Mouse (Mus musculus) stomach, embryonic 16.5 days (tissue): Measurements from ENCODE around the gene Smim5. TPM values are rescaled to one million over a fixed set of nuclear protein-coding genes. Genes with fewer than 3 reads are reported as not detected.
A peak's percentile ranks its signal among the peaks of the same experiment; 100 is the strongest.

Experiments used
- ATAC-seq: fragments of 200-750 bp; cut with Nextera tagmentation; 2 replicates; pipeline ENCODE4 v1.8.0; 2017; ENCODE audit warnings: moderate number of reproducible peaks, moderate TSS enrichment; ENCODE audit not compliant: insufficient read depth, low FRiP score
- H3K27ac ChIP-seq: fragments of 300-500 bp; sonication (generic); 2 replicates; pipeline ENCODE4 v1.5.1; 2014; ENCODE audit warnings: low read length
- H3K27me3 ChIP-seq: fragments of 300-500 bp; sonication (generic); 2 replicates; pipeline ENCODE4 v1.6.1; 2014; ENCODE audit warnings: low read length, control low read depth, mixed read lengths; ENCODE audit not compliant: control insufficient read depth, insufficient read depth
- H3K36me3 ChIP-seq: fragments of 300-500 bp; sonication (generic); 2 replicates; pipeline ENCODE4 v1.6.1; 2014; ENCODE audit warnings: low read length; ENCODE audit not compliant: control insufficient read depth, insufficient read depth
- H3K4me1 ChIP-seq: fragments of 300-500 bp; sonication (generic); 2 replicates; pipeline ENCODE4 v1.6.1; 2014; ENCODE audit warnings: low read length, control low read depth, mixed read lengths; ENCODE audit not compliant: control insufficient read depth, insufficient read depth
- H3K4me2 ChIP-seq: fragments of 300-500 bp; sonication (generic); 2 replicates; pipeline ENCODE4 v1.6.1; 2014; ENCODE audit warnings: low read depth, low read length, mixed read lengths
- H3K4me3 ChIP-seq: fragments of 300-500 bp; sonication (generic); replicated peaks from 2 replicates; pipeline ENCODE4 v1.5.1; 2014; ENCODE audit warnings: mild to moderate bottlenecking, low read length
- H3K9ac ChIP-seq: fragments of 300-500 bp; sonication (generic); 2 replicates; pipeline ENCODE4 v1.6.1; 2014; ENCODE audit warnings: low read length
- H3K9me3 ChIP-seq: fragments of 300-500 bp; sonication (generic); replicated peaks from 2 replicates; pipeline ENCODE4 v1.6.1; 2016; ENCODE audit warnings: low read length, control low read depth; ENCODE audit not compliant: control insufficient read depth
- WGBS: fragments of 180-500 bp; shearing (Covaris S2); extraction: QIAGEN DNeasy Blood & Tissue Kit; methylation state at CpG from one replicate; pipeline ENCODE4 v1.1.7; 2014; 5-methylcytosine and 5-hydroxymethylcytosine counted together
- polyA plus RNA-seq: library from polyadenylated mRNA; unstranded; fragments of >200 nt; fragmentation: Nextera tagmentation; extraction: Ambion mirVana; gene quantifications from 2 replicates; pipeline ENCODE4 v1.2.1, GENCODE M21; 2015

Smim5 gene
- polyA plus RNA-seq, 1 experiment from 2014 or later, result 8.5 TPM

DNA sequence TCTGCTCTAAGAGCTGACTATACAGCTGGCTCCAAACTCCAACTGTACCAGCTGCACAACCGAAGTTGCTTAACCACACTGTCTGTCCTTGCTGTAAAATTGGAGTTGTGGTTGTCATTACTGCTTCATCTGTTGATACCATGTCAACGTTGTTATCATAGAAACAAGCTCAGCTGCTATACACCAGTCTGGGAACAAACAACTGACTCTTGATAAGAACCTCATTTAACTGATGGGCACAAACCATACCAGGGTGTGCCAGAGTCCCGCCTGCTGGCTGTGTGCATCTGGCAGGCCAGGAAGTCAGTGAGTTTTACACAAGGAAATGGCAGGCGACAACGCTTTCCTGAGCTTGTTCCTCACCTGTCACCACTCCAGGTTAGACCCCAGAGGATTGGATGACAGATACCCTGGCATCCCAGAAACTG is 11.4 kb downstream of the Smim5 start:
- Histone ChIP-seq H3K4me2 (0 out of 2 replicates have a peak overlapping the region, but pooled peaks have one; percentile 8), H3K27ac (peak overlapping the region; percentile 91), H3K9me3 (no peaks in the 10 kb centered on the region), H3K27me3 (no peaks in the 10 kb centered on the region), H3K4me1 (peaks cover 5% of the 10 kb centered on the region; the same call in 1 of the 2 replicates), H3K4me3 (no peak overlapping the region), H3K9ac (0 out of 2 replicates have a peak overlapping the region, but pooled peaks have one; percentile 11), H3K36me3 (no peaks in the 10 kb centered on the region)
- ATAC-seq, result peak; percentile 70
- 56% methylated on average over 5 of the region's 5 CpGs for WGBS

DNA sequence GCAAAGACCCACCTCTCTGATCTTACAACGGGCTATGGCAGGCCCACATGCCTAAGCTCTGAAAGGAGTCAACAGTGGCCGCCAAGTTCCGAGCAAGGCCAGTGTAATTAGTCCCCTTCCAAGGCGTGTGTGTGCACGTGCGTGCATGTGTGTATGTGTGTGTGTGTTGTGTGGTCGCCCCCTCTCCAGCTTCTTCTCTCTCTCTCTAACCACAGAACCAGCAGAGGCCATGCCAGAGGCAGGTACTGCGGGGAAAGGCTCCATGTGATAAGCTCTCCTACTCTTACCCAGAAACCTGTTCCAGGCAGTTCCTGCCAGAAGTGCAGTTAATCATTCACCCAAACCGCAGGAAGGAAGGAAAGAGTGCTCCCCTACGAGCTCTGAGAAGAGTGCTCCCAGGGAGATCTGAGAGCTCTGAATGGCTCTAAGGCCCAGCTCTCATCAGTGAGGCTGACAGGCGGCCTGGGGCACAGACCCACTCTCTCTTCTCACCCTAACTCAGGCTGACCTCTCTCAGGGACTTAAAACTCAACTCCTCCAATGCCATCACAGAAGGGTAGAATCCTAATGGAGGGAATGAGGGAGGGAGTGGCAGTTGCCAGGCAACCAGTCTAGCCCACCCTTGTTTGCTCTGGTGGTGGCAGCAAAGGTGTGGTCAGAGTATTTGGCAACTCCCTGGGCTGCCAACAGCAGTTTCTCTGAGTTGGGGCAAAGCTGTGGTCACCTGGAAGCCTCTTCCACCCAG is 12.0 kb downstream of the Smim5 start, which contains the start of gene Smim6:
TSS of gene Smim6 (plus strand) at position 386 of the 745 bp plus-strand sequence.
- Histone ChIP-seq H3K36me3 (no peaks in the 10 kb centered on the region), H3K4me1 (peaks cover 5% of the 10 kb centered on the region; the same call in 1 of the 2 replicates), H3K9ac (peak within 1 kb of the TSS; percentile 69), H3K4me2 (peak within 1 kb of the TSS; percentile 48), H3K27ac (peak within 1 kb of the TSS; percentile 91), H3K9me3 (no peaks in the 10 kb centered on the region), H3K27me3 (no peaks in the 10 kb centered on the region), H3K4me3 (peak within 1 kb of the TSS; percentile 41)
- peak; percentile 92 for ATAC-seq
- 55% methylated on average over 11 of the region's 11 CpGs for WGBS

GRCm38 (mm10) chr11:115916579-115916978 is 16.8 kb downstream of the Smim5 start:
- no peak overlapping the region for H3K4me3 ChIP-seq
- no peak overlapping the region for H3K4me2 ChIP-seq
- H3K4me1 ChIP-seq, result no peaks in the 10 kb centered on the region; the same call in 1 of the 2 replicates
- 91% methylated on average over 4 of the region's 4 CpGs for WGBS
- H3K9me3 ChIP-seq, result no peaks in the 10 kb centered on the region
- no peaks in the 10 kb centered on the region for H3K27me3 ChIP-seq
- no peak overlapping the region for H3K27ac ChIP-seq
- no peaks in the 10 kb centered on the region for H3K36me3 ChIP-seq
- no peak overlapping the region for H3K9ac ChIP-seq
- no peak for ATAC-seq

DNA sequence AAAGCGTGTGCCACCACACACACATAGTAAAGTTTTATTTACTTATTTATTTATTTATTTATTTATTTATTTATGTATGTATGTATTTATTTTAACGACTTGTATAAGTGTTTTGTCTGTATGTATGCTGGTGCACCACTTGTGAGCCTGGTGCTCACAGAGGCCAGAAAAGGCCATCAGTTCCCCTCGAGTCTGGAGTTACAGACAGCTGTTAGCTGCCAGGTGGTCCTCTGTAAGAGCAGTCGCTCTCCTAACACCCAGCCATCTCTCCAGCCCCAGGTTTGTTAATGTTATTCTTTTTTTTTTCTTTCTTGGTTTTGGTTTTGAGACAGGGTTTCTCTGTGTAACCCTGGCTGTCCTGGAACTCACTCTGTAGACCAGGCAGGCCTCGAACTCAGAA is 18.9 kb downstream of the Smim5 start:
- Histone ChIP-seq H3K4me2 (no peak overlapping the region), H3K36me3 (no peaks in the 10 kb centered on the region), H3K27me3 (no peaks in the 10 kb centered on the region), H3K4me3 (no peak overlapping the region), H3K4me1 (no peaks in the 10 kb centered on the region), H3K9me3 (no peaks in the 10 kb centered on the region), H3K27ac (no peak overlapping the region), H3K9ac (no peak overlapping the region)
- 74% methylated on average over 5 of the region's 5 CpGs for WGBS
- ATAC-seq, result no peak

GRCm38 (mm10) chr11:115919073-115919472 is 19.3 kb downstream of the Smim5 start:
- no peaks in the 10 kb centered on the region for H3K4me1 ChIP-seq
- H3K4me3 ChIP-seq, result no peak overlapping the region
- no peak overlapping the region for H3K4me2 ChIP-seq
- no peak overlapping the region for H3K27ac ChIP-seq
- no peaks in the 10 kb centered on the region for H3K36me3 ChIP-seq
- no peaks in the 10 kb centered on the region for H3K27me3 ChIP-seq
- no peak overlapping the region for H3K9ac ChIP-seq
- H3K9me3 ChIP-seq, result no peaks in the 10 kb centered on the region
- WGBS, result 76% methylated on average over 5 of the region's 5 CpGs
- ATAC-seq, result no peak

GRCm38 (mm10) chr11:115920110-115920818 is 20.5 kb downstream of the Smim5 start:
- WGBS, result 47% methylated on average over 6 of the region's 6 CpGs
- no peak for ATAC-seq

GRCm38 (mm10) chr11:115921986-115922385 is 22.2 kb downstream of the Smim5 start:
- ATAC-seq, result no peak
- no peaks in the 10 kb centered on the region for H3K4me1 ChIP-seq
- 97% methylated on average over 1 of the region's 1 CpGs for WGBS
- no peak overlapping the region for H3K27ac ChIP-seq
- H3K9ac ChIP-seq, result no peak overlapping the region
- no peak overlapping the region for H3K4me2 ChIP-seq
- H3K36me3 ChIP-seq, result no peaks in the 10 kb centered on the region; the same call in 1 of the 2 replicates
- no peak overlapping the region for H3K4me3 ChIP-seq
- H3K27me3 ChIP-seq, result no peaks in the 10 kb centered on the region
- H3K9me3 ChIP-seq, result no peaks in the 10 kb centered on the region

More at GRCm38 (mm10) chr11:115920110-115920818, 20.5 kb downstream of the Smim5 start:
- H3K4me3 ChIP-seq, result no peak overlapping the region
- no peak overlapping the region for H3K4me2 ChIP-seq
- no peaks in the 10 kb centered on the region for H3K4me1 ChIP-seq
- no peaks in the 10 kb centered on the region for H3K9me3 ChIP-seq
- no peak overlapping the region for H3K9ac ChIP-seq
- H3K27me3 ChIP-seq, result no peaks in the 10 kb centered on the region
- H3K36me3 ChIP-seq, result no peaks in the 10 kb centered on the region; the same call in 1 of the 2 replicates
- H3K27ac ChIP-seq, result no peak overlapping the region

GRCm38 (mm10) chr11:115929031-115929430 is 29.3 kb downstream of the Smim5 start:
- Histone ChIP-seq H3K4me3 (no peak overlapping the region), H3K9me3 (no peaks in the 10 kb centered on the region), H3K36me3 (no peaks in the 10 kb centered on the region; the same call in 1 of the 2 replicates), H3K4me2 (no peak overlapping the region), H3K27ac (no peak overlapping the region), H3K9ac (no peak overlapping the region), H3K4me1 (peaks cover 10% of the 10 kb centered on the region), H3K27me3 (no peaks in the 10 kb centered on the region)
- 90% methylated on average over 8 of the region's 8 CpGs for WGBS
- no peak for ATAC-seq

DNA sequence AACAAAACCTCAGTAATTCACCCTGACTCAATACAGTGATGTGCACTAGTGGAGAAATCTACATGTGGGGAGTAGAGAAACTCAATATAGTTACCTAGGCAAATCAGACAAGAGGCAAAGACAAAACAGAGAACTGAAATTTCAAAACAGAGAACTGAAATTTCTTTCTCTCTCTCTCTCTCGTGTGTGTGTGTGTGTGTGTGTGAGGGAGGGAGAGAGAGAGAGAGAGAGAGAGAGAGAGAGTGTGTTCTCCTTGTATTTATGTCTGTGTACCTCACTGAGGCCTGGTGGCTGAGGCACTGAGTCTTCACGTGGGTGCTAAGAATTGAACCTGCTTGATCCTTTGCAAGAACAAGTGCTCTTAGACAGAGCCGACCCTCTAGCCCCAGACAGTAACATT is 30.1 kb downstream of the Smim5 start:
- H3K27ac ChIP-seq, result no peak overlapping the region
- H3K4me1 ChIP-seq, result peaks cover 17% of the 10 kb centered on the region
- H3K27me3 ChIP-seq, result no peaks in the 10 kb centered on the region
- ATAC-seq, result no peak
- H3K9me3 ChIP-seq, result no peaks in the 10 kb centered on the region
- 68% methylated on average over 3 of the region's 3 CpGs for WGBS
- no peak overlapping the region for H3K9ac ChIP-seq
- no peak overlapping the region for H3K4me3 ChIP-seq
- H3K4me2 ChIP-seq, result no peak overlapping the region
- H3K36me3 ChIP-seq, result no peaks in the 10 kb centered on the region; the same call in 1 of the 2 replicates
